ENCODE assay signal across 8 mouse cellular contexts in the genomic region with DNA sequence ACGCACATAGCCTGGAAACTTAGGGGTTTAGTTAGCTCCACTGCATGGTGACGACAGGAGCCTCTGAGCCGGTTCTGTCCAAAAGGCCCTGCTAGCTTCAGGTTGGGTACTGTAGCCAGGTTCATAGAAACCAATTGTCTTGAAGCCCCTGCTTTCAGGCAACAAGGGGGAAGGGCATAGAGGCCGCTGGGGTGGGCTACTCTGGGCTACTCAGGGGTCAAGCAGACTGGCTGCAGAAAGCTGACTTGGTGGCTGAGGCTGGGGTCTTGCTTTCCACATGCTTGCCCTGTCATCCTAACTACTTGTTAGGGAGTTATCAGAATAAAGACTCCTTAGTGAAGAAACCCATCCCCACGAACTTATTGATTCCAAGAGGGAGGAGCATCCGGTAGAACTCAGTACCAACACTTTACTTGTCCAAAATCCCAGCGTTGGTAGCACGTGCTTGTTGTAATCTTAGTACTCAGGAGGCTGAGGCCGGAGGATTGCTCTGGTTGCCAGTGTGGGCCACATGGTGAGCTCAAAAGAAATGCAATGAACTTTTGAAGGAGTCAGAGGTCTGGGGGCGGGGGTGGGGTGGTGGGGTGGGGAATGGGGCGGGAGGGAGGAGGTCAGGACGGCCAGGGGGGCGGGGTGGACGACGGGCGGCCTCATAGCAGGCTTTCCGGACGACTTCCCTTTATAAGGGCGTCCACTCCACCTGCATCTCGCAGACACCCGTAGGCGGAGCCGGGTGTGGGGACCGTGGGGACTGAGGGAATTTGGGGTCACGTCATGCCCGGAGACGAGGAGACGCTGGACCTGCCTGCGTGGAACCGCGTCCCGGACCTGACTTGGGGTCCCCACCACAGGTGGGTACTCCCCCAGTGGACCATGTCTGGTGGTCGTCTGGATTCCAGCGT. TPM values are rescaled to one million over a fixed set of nuclear protein-coding genes. Genes with fewer than 3 reads are reported as not detected.
A peak's percentile ranks its signal among the peaks of the same experiment; 100 is the strongest.
DNase-seq lines count a peak whose midpoint lies in the region; ATAC-seq and TF ChIP-seq lines count a peak whose summit lies in the region.

A gene (plus strand): TSS at position 678 of the 902 bp plus-strand sequence.

- ATAC-seq in forebrain, embryonic 12.5 days (ENCODE audit: low FRiP score) = 0 out of 2 replicates have a peak, but pooled peaks have one; percentile 49
- peak; percentile 67 for ATAC-seq in intestine, embryonic 16.5 days
- peak; percentile 63; the same call in 1 of the 2 replicates for ATAC-seq in stomach, embryonic 14.5 days (ENCODE audit: insufficient number of reproducible peaks, insufficient read depth, low FRiP score, low read depth)

- DNase-seq in lung, adult 2 months = peak; percentile 9
- DNase-seq in lung, postnatal 4 days = no peak
- peak; percentile 9 for DNase-seq in lung, postnatal 14 days
- no peak for DNase-seq in cerebellum, adult 18-20 months
- DNase-seq in layer of hippocampus, adult 11-12 months (ENCODE audit: low spot score) = no peak

- H3K9me3 ChIP-seq in forebrain, embryonic 12.5 days = no peaks in the 10 kb centered on the region
- no peaks in the 10 kb centered on the region for H3K9me3 ChIP-seq in intestine, embryonic 16.5 days (ENCODE audit: control insufficient read depth, low read length)
- H3K9me3 ChIP-seq in stomach, embryonic 14.5 days (ENCODE audit: control insufficient read depth, low read depth, low read length) = no peaks in the 10 kb centered on the region

- no peak within 1 kb of the TSS for H3K27ac ChIP-seq in forebrain, embryonic 12.5 days
- H3K27ac ChIP-seq in intestine, embryonic 16.5 days (ENCODE audit: low read length) = peak within 1 kb of the TSS; percentile 80
- no peak within 1 kb of the TSS for H3K27ac ChIP-seq in stomach, embryonic 14.5 days (ENCODE audit: low read length)

- no peak for TF ChIP-seq CTCF in lung, adult 2 months (IDR thresholded peaks at IDR 0.05; ENCODE audit: insufficient read depth, low read length)

- no peak for TF ChIP-seq POLR2A in lung, adult 2 months (IDR thresholded peaks at IDR 0.05; ENCODE audit: borderline replicate concordance, extremely low read depth, low read depth, low read length)

- H3K4me1 ChIP-seq in lung, adult 2 months (ENCODE audit: control insufficient read depth, insufficient read depth, low read length) = peaks cover 8% of the 10 kb centered on the region
- peaks cover 18% of the 10 kb centered on the region for H3K4me1 ChIP-seq in forebrain, embryonic 12.5 days
- H3K4me1 ChIP-seq in intestine, embryonic 16.5 days (ENCODE audit: control insufficient read depth, insufficient read depth, low read length) = peaks cover 7% of the 10 kb centered on the region; the same call in 1 of the 2 replicates
- peaks cover 3% of the 10 kb centered on the region; the same call in 1 of the 2 replicates for H3K4me1 ChIP-seq in stomach, embryonic 14.5 days (ENCODE audit: control insufficient read depth, insufficient read depth, low read length)

- H3K9ac ChIP-seq in forebrain, embryonic 12.5 days = peak within 1 kb of the TSS; percentile 49
- H3K9ac ChIP-seq in intestine, embryonic 16.5 days (ENCODE audit: low read depth, low read length) = peak within 1 kb of the TSS; percentile 68
- 0 out of 2 replicates have a peak within 1 kb of the TSS, but pooled peaks have one; percentile 2 for H3K9ac ChIP-seq in stomach, embryonic 14.5 days (replicated peaks; ENCODE audit: low read depth, low read length)

- 13% methylated on average over 33 of the region's 34 CpGs for WGBS in lung, adult 2 months
- 17% methylated on average over 28 of the region's 34 CpGs for WGBS in forebrain, embryonic 12.5 days
- 15% methylated on average over 32 of the region's 34 CpGs for WGBS in intestine, embryonic 16.5 days
- WGBS in stomach, embryonic 14.5 days = 12% methylated on average over 34 of the region's 34 CpGs

- H3K4me2 ChIP-seq in forebrain, embryonic 12.5 days = peak within 1 kb of the TSS; percentile 87
- H3K4me2 ChIP-seq in intestine, embryonic 16.5 days (ENCODE audit: low read depth, low read length) = peak within 1 kb of the TSS; percentile 98
- peak within 1 kb of the TSS; percentile 96 for H3K4me2 ChIP-seq in stomach, embryonic 14.5 days (replicated peaks; ENCODE audit: low read depth, low read length)

- H3K27me3 ChIP-seq in forebrain, embryonic 12.5 days = peaks cover 38% of the 10 kb centered on the region
- no peaks in the 10 kb centered on the region for H3K27me3 ChIP-seq in intestine, embryonic 16.5 days (replicated peaks; ENCODE audit: control insufficient read depth, insufficient read depth, low read length)
- no peaks in the 10 kb centered on the region for H3K27me3 ChIP-seq in stomach, embryonic 14.5 days (ENCODE audit: control insufficient read depth, insufficient read depth, low read length)

- peak within 1 kb of the TSS; percentile 51 for H3K4me3 ChIP-seq in lung, adult 2 months (replicated peaks; ENCODE audit: extremely low read depth, low read depth, low read length)
- peak within 1 kb of the TSS; percentile 45 for H3K4me3 ChIP-seq in forebrain, embryonic 12.5 days (replicated peaks)
- peak within 1 kb of the TSS; percentile 56 for H3K4me3 ChIP-seq in intestine, embryonic 16.5 days (ENCODE audit: low read length)
- H3K4me3 ChIP-seq in stomach, embryonic 14.5 days (ENCODE audit: low read depth, low read length) = peak within 1 kb of the TSS; percentile 36

- H3K36me3 ChIP-seq in forebrain, embryonic 12.5 days (replicated peaks) = no peaks in the 10 kb centered on the region
- H3K36me3 ChIP-seq in intestine, embryonic 16.5 days (ENCODE audit: control insufficient read depth, insufficient read depth, low read length) = no peaks in the 10 kb centered on the region
- H3K36me3 ChIP-seq in stomach, embryonic 14.5 days (ENCODE audit: control insufficient read depth, insufficient read depth, low read length) = no peaks in the 10 kb centered on the region

RNA-seq across cellular contexts. Expression of the gene that starts here (rescaled TPM):
- 0.61 and 0.89 TPM in 2 replicates for polyA plus RNA-seq in lung, adult 2 months (2012; rRNA removed)
- polyA plus RNA-seq in forebrain, embryonic 12.5 days (2016; fragmentation: Nextera tagmentation; extraction: Ambion mirVana) = 0.20 and 0.23 TPM in 2 replicates
- 8.1 and 8.8 TPM in 2 replicates for polyA plus RNA-seq in intestine, embryonic 16.5 days (2015; fragmentation: Nextera tagmentation; extraction: Ambion mirVana)
- polyA plus RNA-seq in stomach, embryonic 14.5 days (2014; fragmentation: Nextera tagmentation; extraction: Ambion mirVana) = 1.4 and 1.6 TPM in 2 replicates

Comparison
In these comparisons a context has a peak if more than half of its experiments do, and no peak if none do; other contexts are left out.
1. Peak in DNase-seq and H3K4me3 ChIP-seq in lung, adult 2 months; RNA of the gene not detected or under 1 TPM.
2. Peak in ATAC-seq, H3K4me3 ChIP-seq, H3K9ac ChIP-seq and H3K4me2 ChIP-seq in forebrain, embryonic 12.5 days; RNA of the gene not detected or under 1 TPM.
3. H3K9ac ChIP-seq: peak in every context shown above with its lines; median percentile 68 in intestine, embryonic 16.5 days; 49 in forebrain, embryonic 12.5 days; 2 in stomach, embryonic 14.5 days.